Mouse (Mus musculus) Patski (cell line): ENCODE measurements around the gene Actrt3. TPM values are rescaled to one million over a fixed set of nuclear protein-coding genes. Genes with fewer than 3 reads are reported as not detected.
A peak's percentile ranks its signal among the peaks of the same experiment; 100 is the strongest.

Experiments used
- ATAC-seq: fragments of 100-300 bp; one replicate; pipeline ENCODE4 v1.8.0; 2021
- CTCF ChIA-PET: fragments of 350-600 bp; sonication (Branson Sonifier 250); formaldehyde crosslinking; loops from one replicate; lab custom pipeline; 2022; ENCODE audit warnings: inconsistent platforms; lab: Charles Lee
- POLR2A ChIA-PET: fragments of 350-600 bp; sonication (Branson Sonifier 250); formaldehyde crosslinking; loops from one replicate; lab custom pipeline; 2022; ENCODE audit warnings: antibody characterized with exemption, inconsistent platforms; lab: Charles Lee
- DNase-seq: peaks from one replicate; pipeline ENCODE4 v3.0.0-alpha.2; 2011; ENCODE audit warnings: low read depth, low spot score
- H3K27me3 ChIP-seq: fragments of 371-371 bp; one replicate; pipeline ENCODE4 v1.5.1; 2021
- CTCF ChIP-seq: fragments of 100-300 bp; IDR thresholded peaks from one replicate; pipeline ENCODE4 v1.5.1; 2021
- in situ Hi-C: fragments of 300-500 bp; cut with MboI; formaldehyde crosslinking; loops from 3 replicates; pipeline ENCODE4 v1.11.1; 2018; ENCODE audit warnings: low pct_unique_long_range_greater_than_20kb, mixed read lengths
- polyA plus RNA-seq: library from polyadenylated mRNA; unstranded; gene quantifications from one replicate; pipeline ENCODE4 v1.2.3, GENCODE M21; 2021

The Actrt3 gene
- polyA plus RNA-seq, 1 experiment from 2014 or later: 0.05 TPM

DNA sequence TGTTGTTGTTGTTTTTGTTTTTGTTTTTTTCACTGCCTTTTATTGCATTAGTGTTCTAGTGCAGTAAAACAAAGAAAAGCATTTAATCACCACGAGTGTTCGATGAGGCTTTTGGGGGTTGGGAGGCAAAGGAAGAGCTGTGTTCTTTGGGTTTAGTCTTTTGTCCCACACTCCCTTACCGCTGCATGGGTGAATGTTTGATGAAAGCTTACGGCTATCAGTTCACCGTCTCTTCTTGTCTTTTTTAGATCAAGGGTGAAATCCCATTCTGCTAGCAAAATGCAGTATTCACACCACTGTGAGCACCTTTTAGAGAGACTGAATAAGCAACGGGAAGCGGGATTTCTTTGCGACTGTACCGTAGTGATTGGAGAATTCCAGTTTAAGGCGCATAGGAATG is 3.5 kb upstream of the Actrt3 start:
- ChIA-PET CTCF (interaction anchor here (0.8 to 2.8 kb wide), 5 partner anchors 10 to 599 kb away, joined by 3 to 15 read pairs (median 3); no protein-coding TSS in a partner anchor), POLR2A (interaction anchor here (0.9 to 1.5 kb wide), 3 partner anchors 8 to 393 kb away, joined by 3 to 4 read pairs (median 3); no protein-coding TSS in a partner anchor)
- no peaks in the 10 kb centered on the region for H3K27me3 ChIP-seq
- no peak for TF ChIP-seq CTCF
- DNase-seq (no peak), ATAC-seq (no peak)
- in situ Hi-C loops: loop anchor here (10.0 kb wide), 1 partner anchor 192 kb away; the partner anchor contains the start of gene Sec62

- POLR2A ChIA-PET: interaction anchor here (0.9 to 1.2 kb wide), 2 partner anchors 18 to 394 kb away, joined by 3 read pairs; no protein-coding TSS in a partner anchor
- CTCF ChIA-PET: interaction anchor here (0.8 to 2.8 kb wide), 6 partner anchors 10 to 599 kb away, joined by 3 to 15 read pairs (median 3); no protein-coding TSS in a partner anchor
Measured at GRCm38 (mm10) chr3:30602740-30603098, 3.0 kb upstream of the Actrt3 start.

DNA sequence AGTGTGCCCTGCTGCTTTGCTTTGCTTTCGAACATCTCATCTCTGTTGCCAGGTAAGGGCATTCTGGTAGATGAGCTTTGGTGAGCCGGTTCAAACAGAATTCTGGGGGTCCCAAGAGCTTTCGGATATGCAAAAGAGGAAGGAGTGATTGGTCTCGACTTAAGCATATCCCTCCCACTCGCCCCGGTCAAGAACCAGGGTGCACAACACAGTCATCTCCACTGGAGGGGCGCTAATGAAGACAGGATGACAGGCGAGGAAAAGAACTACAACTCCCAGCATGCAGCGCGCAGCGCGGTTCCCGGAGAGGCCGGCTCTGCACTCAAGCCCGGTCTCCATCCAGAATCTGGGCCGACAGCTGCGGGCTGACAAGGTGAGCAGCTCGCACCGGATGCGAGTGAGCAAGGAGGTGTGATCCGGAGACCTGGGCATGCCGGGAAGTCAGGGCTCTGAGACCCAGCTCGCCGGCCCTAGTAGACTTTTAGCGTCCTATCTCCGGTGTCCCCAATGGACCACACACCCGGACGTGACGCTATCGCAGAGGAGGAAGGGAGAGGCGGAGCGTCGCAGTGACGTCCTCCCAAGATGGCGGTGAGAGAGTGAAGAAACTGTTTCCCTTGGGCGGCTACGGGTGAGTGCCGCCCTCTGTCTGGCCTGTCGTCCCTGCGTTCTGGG is 2.5 kb upstream of the Actrt3 start, which contains the start of gene Mynn:
Gene Mynn, plus strand, starts transcription at position 1 of the 675 bp plus-strand sequence.
- TF ChIP-seq CTCF: no peak
- ATAC-seq: peak; percentile 92
- in situ Hi-C loops: loop anchor here (10.0 kb wide), 1 partner anchor 193 kb away; the partner anchor contains the start of gene Sec62

More at GRCm38 (mm10) chr3:30602740-30603098, 3.0 kb upstream of the Actrt3 start:
- TF ChIP-seq CTCF: no peak
- in situ Hi-C loops: loop anchor here (10.0 kb wide), 1 partner anchor 192 kb away; the partner anchor contains the start of gene Sec62
- no peak for DNase-seq
- peak; percentile 61 for ATAC-seq
- H3K27me3 ChIP-seq: no peaks in the 10 kb centered on the region

GRCm38 (mm10) chr3:30601610-30602064 is 1.9 kb upstream of the Actrt3 start:
- DNase-seq (peak; percentile 50), ATAC-seq (no peak)
- no peaks in the 10 kb centered on the region for H3K27me3 ChIP-seq
- ChIA-PET POLR2A (no interaction called here), CTCF (interaction anchor here (0.9 to 2.8 kb wide), 4 partner anchors 8 to 422 kb away, joined by 3 to 15 read pairs (median 8); no protein-coding TSS in a partner anchor)
- in situ Hi-C loops: loop anchor here (10.0 kb wide), 1 partner anchor 193 kb away; the partner anchor contains the start of gene Sec62
- TF ChIP-seq CTCF: no peak

More for the DNA sequence above, 2.5 kb upstream of the Actrt3 start, which contains the start of gene Mynn:
- POLR2A ChIA-PET: interaction anchor here (1.2 kb wide), 1 partner anchor 394 kb away, joined by 3 read pairs; no protein-coding TSS in a partner anchor
- peak; percentile 98 for DNase-seq
- no peaks in the 10 kb centered on the region for H3K27me3 ChIP-seq
- CTCF ChIA-PET: interaction anchor here (0.8 to 2.8 kb wide), 7 partner anchors 8 to 598 kb away, joined by 3 to 15 read pairs (median 4); no protein-coding TSS in a partner anchor

DNA sequence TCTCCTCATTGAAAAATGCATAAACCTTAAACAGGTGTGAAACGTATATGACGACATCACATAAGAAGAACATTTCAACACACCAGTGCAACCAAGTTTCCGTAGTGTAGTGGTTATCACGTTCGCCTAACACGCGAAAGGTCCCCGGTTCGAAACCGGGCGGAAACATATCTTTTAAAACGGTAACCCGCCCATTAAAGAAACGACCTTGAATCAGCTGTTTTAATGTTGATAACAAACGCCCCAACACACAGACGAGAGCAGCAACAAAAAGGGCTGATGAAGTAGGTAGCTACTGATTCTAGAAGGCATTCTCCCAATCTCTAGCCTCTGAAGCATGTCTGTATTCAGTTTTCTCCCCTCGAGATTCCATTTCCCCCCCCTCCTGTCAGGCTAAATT is 1.4 kb upstream of the Actrt3 start:
- peak; percentile 15 for ATAC-seq
- POLR2A ChIA-PET: no interaction called here
- in situ Hi-C loops: loop anchor here (10.0 kb wide), 1 partner anchor 194 kb away; the partner anchor contains the start of gene Sec62
- TF ChIP-seq CTCF: no peak
- CTCF ChIA-PET: interaction anchor here (2.5 kb wide), 1 partner anchor 9 kb away, joined by 13 read pairs; no protein-coding TSS in a partner anchor
- peak; percentile 88 for DNase-seq
- no peaks in the 10 kb centered on the region for H3K27me3 ChIP-seq

GRCm38 (mm10) chr3:30600717-30601116 is 978 bp upstream of the Actrt3 start:
- TF ChIP-seq CTCF: no peak
- DNase-seq (peak; percentile 47), ATAC-seq (no peak)
- ChIA-PET CTCF (interaction anchor here (1.8 to 2.5 kb wide), 2 partner anchors 9 kb away, joined by 7 to 13 read pairs; no protein-coding TSS in a partner anchor), POLR2A (no interaction called here)
- H3K27me3 ChIP-seq: no peaks in the 10 kb centered on the region
- in situ Hi-C loops: loop anchor here (10.0 kb wide), 1 partner anchor 194 kb away; the partner anchor contains the start of gene Sec62

- no peaks in the 10 kb centered on the region for H3K27me3 ChIP-seq
- in situ Hi-C loops: loop anchor here (5.0 to 10.0 kb wide), 3 partner anchors 378 to 1008 kb away; no protein-coding TSS in a partner anchor
- no peak for TF ChIP-seq CTCF
- no peak for DNase-seq
- ChIA-PET POLR2A (no interaction called here), CTCF (interaction anchor here (1.3 kb wide), 1 partner anchor 17 kb away, joined by 4 read pairs; no protein-coding TSS in a partner anchor)
- ATAC-seq: no peak
Measured at GRCm38 (mm10) chr3:30597271-30597670, 2.5 kb downstream of the Actrt3 start.

DNA sequence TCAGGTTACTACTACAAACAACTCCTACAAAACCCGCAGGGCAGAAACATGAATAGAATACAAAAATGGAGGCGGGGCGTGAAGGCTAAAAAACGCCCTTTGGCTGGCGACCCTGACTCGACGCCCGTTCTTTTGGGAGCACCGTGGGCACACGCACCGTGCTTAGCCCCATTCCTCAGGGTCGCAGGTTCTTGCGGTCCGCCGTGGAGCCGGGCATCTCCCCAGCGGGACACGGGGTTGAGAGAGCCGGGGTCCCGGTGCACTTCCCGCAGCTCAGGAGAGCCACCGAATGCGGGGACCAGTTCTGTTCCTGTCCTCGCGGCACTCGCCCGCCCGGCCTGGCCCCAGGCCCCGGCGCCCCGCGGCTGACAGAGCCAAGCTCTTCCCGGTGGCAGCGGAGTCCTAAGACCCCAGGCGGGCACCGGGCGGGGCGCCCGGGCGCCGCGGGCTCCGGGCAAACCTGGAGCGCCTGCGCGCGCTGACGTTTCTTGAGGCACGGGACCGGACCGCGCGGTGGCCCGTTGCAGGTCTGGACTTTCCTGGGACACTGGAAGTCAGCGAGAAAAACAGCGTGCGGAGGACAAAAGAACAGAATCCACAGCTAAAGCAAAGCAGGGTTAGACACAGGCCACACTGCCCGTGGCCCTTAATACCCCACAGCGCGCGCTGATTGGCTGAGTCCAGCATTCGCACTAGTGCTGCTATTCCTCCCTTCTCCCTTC is 4.5 kb downstream of the Actrt3 start:
- no peak for TF ChIP-seq CTCF
- in situ Hi-C loops: loop anchor here (5.0 to 10.0 kb wide), 3 partner anchors 380 to 1010 kb away; no protein-coding TSS in a partner anchor
- POLR2A ChIA-PET: interaction anchor here (1.0 to 1.4 kb wide), 3 partner anchors 9 to 227 kb away, joined by 3 to 4 read pairs (median 3); no protein-coding TSS in a partner anchor
- H3K27me3 ChIP-seq: peaks cover 1% of the 10 kb centered on the region
- no peak for DNase-seq
- CTCF ChIA-PET: interaction anchor here (1.0 kb wide), 1 partner anchor 97 kb away, joined by 3 read pairs; no protein-coding TSS in a partner anchor
- peak; percentile 42 for ATAC-seq
